Mouse (Mus musculus): ENCODE data around the gene Krtap4-7. TPM values are rescaled to one million over a fixed set of nuclear protein-coding genes. Genes with fewer than 3 reads are reported as not detected.
"Not testable (repeated sequence)": the region's sequence is repeated elsewhere in the genome, so short reads cannot be mapped to it uniquely, and the experiment has no call there.

Gene Krtap4-7
- polyA plus RNA-seq, 3 experiments from 2014 or later: not detected

DNA sequence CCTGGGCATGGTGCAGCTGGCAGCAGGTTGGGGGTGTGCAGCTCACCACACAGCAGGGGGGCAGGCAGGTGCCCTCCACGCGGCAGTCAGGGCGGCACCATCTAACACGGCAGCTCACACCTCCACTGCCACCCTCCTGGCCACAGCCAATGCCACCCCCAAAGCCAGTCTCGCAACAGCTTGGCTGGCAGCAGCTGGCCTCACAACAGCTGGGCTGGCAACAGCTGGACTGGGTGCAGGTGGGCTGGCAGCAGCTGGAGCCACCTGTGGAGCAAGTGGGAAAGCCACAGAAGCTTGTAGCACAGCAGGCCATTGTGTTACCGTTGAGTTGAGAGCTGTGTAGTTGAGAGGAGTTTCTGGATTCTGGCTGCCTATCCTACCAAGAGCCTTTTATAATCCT is 46.1 kb downstream of the Krtap4-7 start, which contains the start of gene Krtap9-3:
TSS of gene Krtap9-3 (minus strand) at position 364 of the 400 bp plus-strand sequence.
- ATAC-seq: not testable (repeated sequence)

Other genes starting within 250 kb of the Krtap4-7 start
- gene Krt12, start 221.8 kb downstream of the Krtap4-7 start, polyA plus RNA-seq (2017; shearing (Covaris generic)): not detected
- gene Krt20, start 205.9 kb downstream of the Krtap4-7 start, polyA plus RNA-seq (2017; shearing (Covaris generic)): not detected
- not detected for gene Krt23, start 151.0 kb downstream of the Krtap4-7 start, polyA plus RNA-seq (2017; shearing (Covaris generic))
- not detected for gene Krt39, start 122.8 kb downstream of the Krtap4-7 start, polyA plus RNA-seq (2017; shearing (Covaris generic))
- not detected for gene Krt40, start 100.9 kb downstream of the Krtap4-7 start, polyA plus RNA-seq (2017; shearing (Covaris generic))
- gene Krtap3-3, start 93.2 kb downstream of the Krtap4-7 start, polyA plus RNA-seq (2017; shearing (Covaris generic)): not detected
- gene Krtap3-2, start 87.2 kb downstream of the Krtap4-7 start, polyA plus RNA-seq (2017; shearing (Covaris generic)): not detected
- not detected for gene Gm11939, start 84.6 kb downstream of the Krtap4-7 start, polyA plus RNA-seq (2017; shearing (Covaris generic))
- gene Krtap3-1, start 77.5 kb downstream of the Krtap4-7 start, polyA plus RNA-seq (2017; shearing (Covaris generic)): not detected
- gene Krtap1-5, start 63.1 kb downstream of the Krtap4-7 start, polyA plus RNA-seq (2017; shearing (Covaris generic)): not detected
- not detected for gene Krtap1-4, start 60.4 kb downstream of the Krtap4-7 start, polyA plus RNA-seq (2017; shearing (Covaris generic))
- not detected for gene Krtap1-3, start 52.8 kb downstream of the Krtap4-7 start, polyA plus RNA-seq (2017; shearing (Covaris generic))
- gene Krtap9-3, start 46.0 kb downstream of the Krtap4-7 start, polyA plus RNA-seq (2017; shearing (Covaris generic)): not detected
- not detected for gene Gm11938, start 40.8 kb downstream of the Krtap4-7 start, polyA plus RNA-seq (2017; shearing (Covaris generic))
- not detected for gene Gm11937, start 33.9 kb downstream of the Krtap4-7 start, polyA plus RNA-seq (2017; shearing (Covaris generic))
- gene Krtap2-4, start 29.2 kb downstream of the Krtap4-7 start, polyA plus RNA-seq (2017; shearing (Covaris generic)): not detected
- not detected for gene Gm11562, start 23.7 kb downstream of the Krtap4-7 start, polyA plus RNA-seq (2017; shearing (Covaris generic))
- gene Krtap4-1, start 15.9 kb downstream of the Krtap4-7 start, polyA plus RNA-seq (2017; shearing (Covaris generic)): not detected
- gene Krtap4-2, start 9.0 kb downstream of the Krtap4-7 start, polyA plus RNA-seq (2017; shearing (Covaris generic)): not detected
- gene Gm11555, start 6.1 kb upstream of the Krtap4-7 start, polyA plus RNA-seq (2017; shearing (Covaris generic)): not detected
- not detected for gene Gm11563, start 14.9 kb upstream of the Krtap4-7 start, polyA plus RNA-seq (2017; shearing (Covaris generic))
- not detected for gene Krtap4-6, start 21.9 kb upstream of the Krtap4-7 start, polyA plus RNA-seq (2017; shearing (Covaris generic))
- not detected for gene Gm14190, start 46.7 kb upstream of the Krtap4-7 start, polyA plus RNA-seq (2017; shearing (Covaris generic))
- gene Gm14180, start 90.2 kb upstream of the Krtap4-7 start, polyA plus RNA-seq (2017; shearing (Covaris generic)): not detected
- gene Gm11595, start 128.8 kb upstream of the Krtap4-7 start, polyA plus RNA-seq (2017; shearing (Covaris generic)): not detected
- gene Krtap4-8, start 136.6 kb upstream of the Krtap4-7 start, polyA plus RNA-seq (2017; shearing (Covaris generic)): not detected
- not detected for gene Krtap4-9, start 141.1 kb upstream of the Krtap4-7 start, polyA plus RNA-seq (2017; shearing (Covaris generic))
- gene Gm11596, start 149.4 kb upstream of the Krtap4-7 start, polyA plus RNA-seq (2017; shearing (Covaris generic)): not detected
- not detected for gene Gm11569, start 154.8 kb upstream of the Krtap4-7 start, polyA plus RNA-seq (2017; shearing (Covaris generic))
- gene Gm11554, start 160.4 kb upstream of the Krtap4-7 start, polyA plus RNA-seq (2017; shearing (Covaris generic)): not detected
- not detected for gene Krtap4-13, start 165.8 kb upstream of the Krtap4-7 start, polyA plus RNA-seq (2017; shearing (Covaris generic))
- gene Gm11564, start 171.6 kb upstream of the Krtap4-7 start, polyA plus RNA-seq (2017; shearing (Covaris generic)): not detected
- gene 2300003K06Rik, start 194.0 kb upstream of the Krtap4-7 start, polyA plus RNA-seq (2017; shearing (Covaris generic)): not detected
- gene Krtap4-16, start 207.5 kb upstream of the Krtap4-7 start, polyA plus RNA-seq (2017; shearing (Covaris generic)): not detected
- gene Gm11568, start 213.8 kb upstream of the Krtap4-7 start, polyA plus RNA-seq (2017; shearing (Covaris generic)): not detected
- not detected for gene Gm11559, start 220.4 kb upstream of the Krtap4-7 start, polyA plus RNA-seq (2017; shearing (Covaris generic))
- gene Krtap9-1, start 229.3 kb upstream of the Krtap4-7 start, polyA plus RNA-seq (2017; shearing (Covaris generic)): not detected
- not detected for gene Gm11567, start 235.1 kb upstream of the Krtap4-7 start, polyA plus RNA-seq (2017; shearing (Covaris generic))